Mouse (Mus musculus) neural tube, embryonic 15.5 days (tissue): ENCODE data around the gene Tnfsf4. TPM values are rescaled to one million over a fixed set of nuclear protein-coding genes. Genes with fewer than 3 reads are reported as not detected.

Source experiments
- ATAC-seq: fragments of 200-750 bp; cut with Nextera tagmentation; 2 replicates; pipeline ENCODE4 v1.8.0; 2017; ENCODE audit warnings: mild to moderate bottlenecking, moderate TSS enrichment, moderate library complexity; ENCODE audit not compliant: low FRiP score
- H3K27ac ChIP-seq: fragments of 300-500 bp; sonication (generic); replicated peaks from 2 replicates; pipeline ENCODE4 v1.5.1; 2015; ENCODE audit warnings: mild to moderate bottlenecking, inconsistent platforms
- H3K27me3 ChIP-seq: fragments of 300-500 bp; sonication (generic); replicated peaks from 2 replicates; pipeline ENCODE4 v1.6.1; 2015; ENCODE audit warnings: inconsistent platforms
- H3K36me3 ChIP-seq: fragments of 300-500 bp; sonication (generic); 2 replicates; pipeline ENCODE4 v1.6.1; 2015; ENCODE audit warnings: inconsistent platforms
- H3K4me1 ChIP-seq: fragments of 300-500 bp; sonication (generic); 2 replicates; pipeline ENCODE4 v1.6.1; 2015; ENCODE audit warnings: inconsistent platforms
- H3K4me2 ChIP-seq: fragments of 300-500 bp; sonication (generic); 2 replicates; pipeline ENCODE4 v1.6.1; 2015; ENCODE audit warnings: inconsistent platforms, mild to moderate bottlenecking, moderate library complexity
- H3K4me3 ChIP-seq: fragments of 300-500 bp; sonication (generic); replicated peaks from 2 replicates; pipeline ENCODE4 v1.5.1; 2015; ENCODE audit warnings: mild to moderate bottlenecking, inconsistent platforms
- H3K9ac ChIP-seq: fragments of 300-500 bp; sonication (generic); replicated peaks from 2 replicates; pipeline ENCODE4 v1.6.1; 2015; ENCODE audit warnings: mild to moderate bottlenecking, inconsistent platforms
- H3K9me3 ChIP-seq: fragments of 300-500 bp; sonication (generic); replicated peaks from 2 replicates; pipeline ENCODE4 v1.6.1; 2016; ENCODE audit warnings: inconsistent platforms
- WGBS: fragments of 180-500 bp; shearing (Covaris S2); methylation state at CpG from one replicate; pipeline ENCODE4 v1.1.7; 2015; ENCODE audit warnings: mixed read lengths; 5-methylcytosine and 5-hydroxymethylcytosine counted together
- polyA plus RNA-seq: library from polyadenylated mRNA; unstranded; fragments of >200 nt; fragmentation: Nextera tagmentation; extraction: Ambion mirVana; gene quantifications from 2 replicates; pipeline ENCODE4 v1.2.1, GENCODE M21; 2015

Tnfsf4 gene
- polyA plus RNA-seq, 1 experiment from 2014 or later = not detected

DNA sequence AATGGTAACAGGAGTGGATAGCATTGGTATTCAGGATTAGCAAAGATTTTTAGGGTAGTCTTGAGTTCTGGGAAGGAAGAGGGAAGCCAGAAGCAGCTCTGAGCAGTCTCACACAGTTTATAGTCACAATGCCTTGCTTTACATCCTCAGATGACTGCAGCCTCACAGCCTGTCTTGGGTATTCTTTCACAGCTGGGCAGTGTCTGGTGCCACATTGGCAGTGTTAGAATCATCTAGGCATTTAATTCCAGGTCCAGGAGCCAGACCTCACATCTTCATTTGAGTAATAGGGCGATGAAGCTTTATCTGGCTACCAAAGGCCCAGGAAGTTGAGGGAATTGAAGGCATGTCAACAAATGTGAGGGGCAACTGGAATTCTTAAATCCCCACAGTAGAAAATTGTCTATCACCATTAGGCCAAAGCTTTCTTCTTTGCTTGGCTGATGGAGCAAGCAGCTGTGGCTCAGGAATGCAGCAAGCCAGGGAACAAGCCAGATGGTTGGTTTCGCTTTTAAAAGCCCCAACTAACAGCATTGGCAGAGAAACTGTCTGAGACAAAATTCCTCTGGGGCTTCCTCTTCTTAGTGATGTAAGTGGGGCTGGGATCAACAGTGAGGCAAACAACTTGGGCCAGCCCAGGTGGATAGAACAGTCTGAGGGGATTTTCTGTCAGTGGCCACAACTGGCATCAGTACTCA, 68.3 kb downstream of the Tnfsf4 start:
- H3K4me2 ChIP-seq = no peak overlapping the region
- no peak overlapping the region for H3K9ac ChIP-seq
- H3K27me3 ChIP-seq = no peaks in the 10 kb centered on the region
- WGBS = 78% methylated on average over 2 of the region's 2 CpGs
- no peak overlapping the region for H3K4me3 ChIP-seq
- no peak for ATAC-seq
- no peaks in the 10 kb centered on the region for H3K36me3 ChIP-seq
- H3K4me1 ChIP-seq = no peaks in the 10 kb centered on the region
- H3K27ac ChIP-seq = no peak overlapping the region
- no peaks in the 10 kb centered on the region for H3K9me3 ChIP-seq

Other genes with a start within 250 kb of the Tnfsf4 start
- gene Tex50, start 236.1 kb upstream of the Tnfsf4 start, polyA plus RNA-seq = 1.0 and 1.2 TPM in 2 replicates
- 168 and 232 TPM in 2 replicates for gene Prdx6, start 144.2 kb upstream of the Tnfsf4 start, polyA plus RNA-seq
- gene Tnfsf18, start 99.2 kb downstream of the Tnfsf4 start, polyA plus RNA-seq = not detected in 2 replicates